Mouse (Mus musculus): ENCODE measurements at regions not wholly inside any gene's neighbourhood (a gene's known extent, or its start where the extent isn't known, plus 50 kb on each side); places are given as distances from the start of the nearest gene placed in this dataset.

GRCm38 (mm10) chr13:37483010-37483855, 138.2 kb downstream of the Ly86 start:
- H3K27me3 ChIP-seq (ENCODE audit: poor library complexity, severe bottlenecking), result peaks cover 49% of the 10 kb centered on the region
- peak; percentile 62 for DNase-seq (ENCODE audit: extremely low spot score, low spot score)
- H3K4me1 ChIP-seq, result peaks cover 25% of the 10 kb centered on the region
- H3K9me3 ChIP-seq, result no peaks in the 10 kb centered on the region
- peak overlapping the region; percentile 43 for H3K4me3 ChIP-seq
- H3K36me3 ChIP-seq (replicated peaks), result no peaks in the 10 kb centered on the region
- H3K27ac ChIP-seq, result peak overlapping the region; percentile 86
- 9% methylated on average over 19 of the region's 19 CpGs for WGBS

- peaks cover 21% of the 10 kb centered on the region for H3K4me1 ChIP-seq
- no peak overlapping the region for H3K4me3 ChIP-seq
- WGBS, result 80% methylated on average over 4 of the region's 4 CpGs
- H3K27ac ChIP-seq, result no peak overlapping the region
- H3K36me3 ChIP-seq (replicated peaks), result no peaks in the 10 kb centered on the region
- H3K27me3 ChIP-seq (ENCODE audit: poor library complexity, severe bottlenecking), result peaks cover 35% of the 10 kb centered on the region
- no peaks in the 10 kb centered on the region for H3K9me3 ChIP-seq
- DNase-seq (ENCODE audit: extremely low spot score, low spot score), result no peak
These were observed 139.6 kb downstream of the Ly86 start for GRCm38 (mm10) chr13:37484631-37485030.

- no peak overlapping the region for H3K27ac ChIP-seq
- no peaks in the 10 kb centered on the region for H3K27me3 ChIP-seq (ENCODE audit: poor library complexity, severe bottlenecking)
- H3K9me3 ChIP-seq, result no peaks in the 10 kb centered on the region
- no peak overlapping the region for H3K4me3 ChIP-seq
- 76% methylated on average over 11 of the region's 11 CpGs for WGBS
- H3K36me3 ChIP-seq (replicated peaks), result no peaks in the 10 kb centered on the region
- no peak for DNase-seq (ENCODE audit: extremely low spot score, low spot score)
- peaks cover 4% of the 10 kb centered on the region; the same call in 1 of the 2 replicates for H3K4me1 ChIP-seq
These were observed 147.3 kb downstream of the Ly86 start for GRCm38 (mm10) chr13:37492115-37493001.

- no peak for DNase-seq (ENCODE audit: extremely low spot score, low spot score)
- WGBS, result 95% methylated on average over 1 of the region's 1 CpGs
- Histone ChIP-seq H3K27ac (no peak overlapping the region), H3K4me1 (peaks cover 4% of the 10 kb centered on the region; the same call in 1 of the 2 replicates), H3K9me3 (no peaks in the 10 kb centered on the region), H3K36me3 (replicated peaks) (no peaks in the 10 kb centered on the region), H3K4me3 (no peak overlapping the region), H3K27me3 (ENCODE audit: poor library complexity, severe bottlenecking) (no peaks in the 10 kb centered on the region)
These were observed 148.3 kb downstream of the Ly86 start for GRCm38 (mm10) chr13:37493331-37493730.

- no peak for DNase-seq (ENCODE audit: extremely low spot score, low spot score)
- Histone ChIP-seq H3K4me1 (peaks cover 4% of the 10 kb centered on the region; the same call in 1 of the 2 replicates), H3K4me3 (no peak overlapping the region), H3K27ac (no peak overlapping the region), H3K27me3 (ENCODE audit: poor library complexity, severe bottlenecking) (no peaks in the 10 kb centered on the region), H3K36me3 (replicated peaks) (no peaks in the 10 kb centered on the region), H3K9me3 (no peaks in the 10 kb centered on the region)
- 80% methylated on average over 8 of the region's 8 CpGs for WGBS
These were observed 150.4 kb downstream of the Ly86 start for GRCm38 (mm10) chr13:37495272-37495932.

GRCm38 (mm10) chr13:37497986-37498385, 153.0 kb downstream of the Ly86 start:
- H3K36me3 ChIP-seq (replicated peaks), result no peaks in the 10 kb centered on the region
- H3K4me1 ChIP-seq, result 0 out of 2 replicates have a peak, but pooled peaks cover 4% of the 10 kb centered on the region
- H3K9me3 ChIP-seq, result no peaks in the 10 kb centered on the region
- no peaks in the 10 kb centered on the region for H3K27me3 ChIP-seq (ENCODE audit: poor library complexity, severe bottlenecking)
- no peak overlapping the region for H3K27ac ChIP-seq
- no peak overlapping the region for H3K4me3 ChIP-seq
- WGBS, result 71% methylated on average over 3 of the region's 3 CpGs
- DNase-seq (ENCODE audit: extremely low spot score, low spot score), result no peak

- Histone ChIP-seq H3K9me3 (no peaks in the 10 kb centered on the region), H3K4me1 (peaks cover 13% of the 10 kb centered on the region), H3K36me3 (replicated peaks) (no peaks in the 10 kb centered on the region), H3K27ac (no peak overlapping the region), H3K4me3 (no peak overlapping the region), H3K27me3 (ENCODE audit: poor library complexity, severe bottlenecking) (no peaks in the 10 kb centered on the region)
- no peak for DNase-seq (ENCODE audit: extremely low spot score, low spot score)
- WGBS, result 78% methylated on average over 4 of the region's 4 CpGs
These were observed 155.8 kb downstream of the Ly86 start for GRCm38 (mm10) chr13:37500668-37501286.

- no peaks in the 10 kb centered on the region for H3K9me3 ChIP-seq
- WGBS, result 93% methylated on average over 6 of the region's 6 CpGs
- no peaks in the 10 kb centered on the region for H3K36me3 ChIP-seq (replicated peaks)
- no peak for DNase-seq (ENCODE audit: extremely low spot score, low spot score)
- H3K4me3 ChIP-seq, result no peak overlapping the region
- no peak overlapping the region for H3K27ac ChIP-seq
- H3K4me1 ChIP-seq, result peaks cover 31% of the 10 kb centered on the region
- H3K27me3 ChIP-seq (ENCODE audit: poor library complexity, severe bottlenecking), result 0 out of 2 replicates have a peak, but pooled peaks cover 3% of the 10 kb centered on the region
These were observed 158.4 kb downstream of the Ly86 start for GRCm38 (mm10) chr13:37503449-37503848.

GRCm38 (mm10) chr13:37503898-37504297, 158.9 kb downstream of the Ly86 start:
- WGBS, result 88% methylated on average over 3 of the region's 3 CpGs
- no peak for DNase-seq (ENCODE audit: extremely low spot score, low spot score)

GRCm38 (mm10) chr13:37504373-37504772, 159.4 kb downstream of the Ly86 start:
- WGBS, result 86% methylated on average over 10 of the region's 10 CpGs
- H3K27ac ChIP-seq, result no peak overlapping the region
- peaks cover 12% of the 10 kb centered on the region; the same call in 1 of the 2 replicates for H3K27me3 ChIP-seq (ENCODE audit: poor library complexity, severe bottlenecking)
- H3K36me3 ChIP-seq (replicated peaks), result no peaks in the 10 kb centered on the region
- peaks cover 40% of the 10 kb centered on the region for H3K4me1 ChIP-seq
- H3K9me3 ChIP-seq, result no peaks in the 10 kb centered on the region
- no peak overlapping the region for H3K4me3 ChIP-seq
- DNase-seq (ENCODE audit: extremely low spot score, low spot score), result no peak

More at GRCm38 (mm10) chr13:37503898-37504297, 158.9 kb downstream of the Ly86 start:
- no peak overlapping the region for H3K27ac ChIP-seq
- peaks cover 36% of the 10 kb centered on the region for H3K4me1 ChIP-seq
- H3K9me3 ChIP-seq, result no peaks in the 10 kb centered on the region
- no peak overlapping the region for H3K4me3 ChIP-seq
- 0 out of 2 replicates have a peak, but pooled peaks cover 7% of the 10 kb centered on the region for H3K27me3 ChIP-seq (ENCODE audit: poor library complexity, severe bottlenecking)
- no peaks in the 10 kb centered on the region for H3K36me3 ChIP-seq (replicated peaks)

GRCm38 (mm10) chr13:37505617-37506016, 160.6 kb downstream of the Ly86 start:
- H3K27me3 ChIP-seq (ENCODE audit: poor library complexity, severe bottlenecking), result peaks cover 17% of the 10 kb centered on the region; the same call in 1 of the 2 replicates
- H3K9me3 ChIP-seq, result no peaks in the 10 kb centered on the region
- H3K4me3 ChIP-seq, result no peak overlapping the region
- H3K36me3 ChIP-seq (replicated peaks), result no peaks in the 10 kb centered on the region
- peaks cover 48% of the 10 kb centered on the region for H3K4me1 ChIP-seq
- peak overlapping the region; percentile 62; the same call in 1 of the 2 replicates for H3K27ac ChIP-seq
- 56% methylated on average over 3 of the region's 3 CpGs for WGBS
- DNase-seq (ENCODE audit: extremely low spot score, low spot score), result no peak

GRCm38 (mm10) chr13:37506046-37506445, 161.0 kb downstream of the Ly86 start:
- Histone ChIP-seq H3K4me1 (peaks cover 48% of the 10 kb centered on the region), H3K4me3 (no peak overlapping the region), H3K27me3 (ENCODE audit: poor library complexity, severe bottlenecking) (peaks cover 17% of the 10 kb centered on the region; the same call in 1 of the 2 replicates), H3K27ac (peak overlapping the region; percentile 62; the same call in 1 of the 2 replicates), H3K9me3 (no peaks in the 10 kb centered on the region), H3K36me3 (replicated peaks) (no peaks in the 10 kb centered on the region)
- DNase-seq (ENCODE audit: extremely low spot score, low spot score), result no peak
- WGBS, result 67% methylated on average over 10 of the region's 10 CpGs

All from forebrain, embryonic 10.5 days (tissue).